Mouse (Mus musculus) hindbrain, embryonic 14.5 days (tissue): ENCODE data around the gene Ntng1. TPM values are rescaled to one million over a fixed set of nuclear protein-coding genes. Genes with fewer than 3 reads are reported as not detected.
A peak's percentile ranks its signal among the peaks of the same experiment; 100 is the strongest.

Experiments
- ATAC-seq: fragments of 200-750 bp; cut with Nextera tagmentation; 2 replicates; pipeline ENCODE4 v1.8.0; 2017; ENCODE audit warnings: moderate number of reproducible peaks, mild to moderate bottlenecking, moderate TSS enrichment, moderate library complexity; ENCODE audit not compliant: low FRiP score
- DNase-seq: peaks from one replicate; pipeline ENCODE4 v3.0.0-alpha.2; 2015; ENCODE audit warnings: low spot score
- H3K27ac ChIP-seq: fragments of 300-500 bp; sonication (generic); 2 replicates; pipeline ENCODE4 v1.5.1; 2014; ENCODE audit warnings: mild to moderate bottlenecking, moderate library complexity
- H3K27me3 ChIP-seq: fragments of 300-500 bp; sonication (generic); 2 replicates; pipeline ENCODE4 v1.6.1; 2014; ENCODE audit warnings: mild to moderate bottlenecking, low read length, mixed read lengths; ENCODE audit not compliant: control insufficient read depth, insufficient read depth
- H3K36me3 ChIP-seq: fragments of 300-500 bp; sonication (generic); replicated peaks from 2 replicates; pipeline ENCODE4 v1.6.1; 2014; ENCODE audit not compliant: control insufficient read depth, insufficient read depth
- H3K4me1 ChIP-seq: fragments of 300-500 bp; sonication (generic); replicated peaks from 2 replicates; pipeline ENCODE4 v1.6.1; 2014; ENCODE audit warnings: antibody characterized with exemption, low read length, mixed read lengths; ENCODE audit not compliant: control insufficient read depth, insufficient read depth
- H3K4me2 ChIP-seq: fragments of 300-500 bp; sonication (generic); replicated peaks from 2 replicates; pipeline ENCODE4 v1.6.1; 2014; ENCODE audit warnings: mild to moderate bottlenecking, moderate library complexity
- H3K4me3 ChIP-seq: fragments of 300-500 bp; sonication (generic); replicated peaks from 2 replicates; pipeline ENCODE4 v1.5.1; 2014; ENCODE audit warnings: mild to moderate bottlenecking, low read length
- H3K9ac ChIP-seq: fragments of 300-500 bp; sonication (generic); 2 replicates; pipeline ENCODE4 v1.6.1; 2014
- H3K9me3 ChIP-seq: fragments of 300-500 bp; sonication (generic); 2 replicates; pipeline ENCODE4 v1.6.1; 2016; ENCODE audit warnings: low read length; ENCODE audit not compliant: control insufficient read depth
- WGBS: fragments of 180-500 bp; shearing (Covaris S2); extraction: QIAGEN DNeasy Blood & Tissue Kit; methylation state at CpG from one replicate; pipeline ENCODE4 v1.1.7; 2014; 5-methylcytosine and 5-hydroxymethylcytosine counted together
- polyA plus RNA-seq: library from polyadenylated mRNA; unstranded; fragments of >200 nt; fragmentation: Nextera tagmentation; extraction: Ambion mirVana; gene quantifications from 2 replicates; pipeline ENCODE4 v1.2.1, GENCODE M21; 2014

Ntng1 gene
- polyA plus RNA-seq = 19.5 and 21.3 TPM in 2 replicates

GRCm38 (mm10) chr3:110143206-110144061 is at the start of gene Ntng1:
Ntng1 (minus strand) TSS chr3:110144011.
- peak within 1 kb of the TSS; percentile 74 for H3K27ac ChIP-seq
- no peaks in the 10 kb centered on the region for H3K9me3 ChIP-seq
- H3K4me3 ChIP-seq = peak within 1 kb of the TSS; percentile 59
- DNase-seq = peak; percentile 63
- H3K36me3 ChIP-seq = no peaks in the 10 kb centered on the region
- 0 out of 2 replicates have a peak, but pooled peaks cover 5% of the 10 kb centered on the region for H3K27me3 ChIP-seq
- H3K4me2 ChIP-seq = peak within 1 kb of the TSS; percentile 76
- WGBS = under 1% methylated on average over 51 of the region's 52 CpGs
- H3K4me1 ChIP-seq = no peaks in the 10 kb centered on the region; the same call in 1 of the 2 replicates
- H3K9ac ChIP-seq = peak within 1 kb of the TSS; percentile 62
- peak; percentile 65 for ATAC-seq

- no peak for DNase-seq
- Histone ChIP-seq H3K9me3 (no peaks in the 10 kb centered on the region), H3K9ac (no peak overlapping the region), H3K27me3 (no peaks in the 10 kb centered on the region), H3K36me3 (no peaks in the 10 kb centered on the region), H3K4me1 (no peaks in the 10 kb centered on the region), H3K27ac (no peak overlapping the region), H3K4me3 (no peak overlapping the region), H3K4me2 (no peak overlapping the region)
- 90% methylated on average over 5 of the region's 5 CpGs for WGBS
- no peak for ATAC-seq
Observed at GRCm38 (mm10) chr3:110187401-110187948, 43.7 kb upstream of the Ntng1 start.

DNA sequence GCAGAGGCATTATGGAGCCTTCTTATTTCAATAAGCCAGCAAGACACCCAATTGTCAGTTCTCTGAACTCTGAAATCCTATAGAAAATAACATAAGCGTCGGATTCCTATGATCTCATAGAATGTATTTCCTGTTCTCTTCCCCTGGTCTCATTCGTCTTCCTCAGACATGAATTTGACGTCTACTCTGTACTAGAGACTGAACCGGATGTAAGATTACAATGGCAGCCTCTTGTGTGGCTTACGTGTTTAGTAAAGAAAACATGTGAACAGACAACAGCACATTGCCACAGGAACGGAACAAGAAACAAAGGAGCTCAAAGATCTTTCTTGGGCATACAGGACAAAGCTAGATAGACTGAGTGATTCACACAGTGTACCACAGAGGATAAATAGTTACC is 5.3 kb upstream of the Ntng1 start:
- H3K9me3 ChIP-seq = no peaks in the 10 kb centered on the region
- no peak overlapping the region for H3K9ac ChIP-seq
- no peak overlapping the region for H3K27ac ChIP-seq
- H3K4me1 ChIP-seq = no peaks in the 10 kb centered on the region
- 75% methylated on average over 7 of the region's 7 CpGs for WGBS
- H3K27me3 ChIP-seq = 0 out of 2 replicates have a peak, but pooled peaks cover 5% of the 10 kb centered on the region
- no peaks in the 10 kb centered on the region for H3K36me3 ChIP-seq
- no peak overlapping the region for H3K4me2 ChIP-seq
- no peak overlapping the region for H3K4me3 ChIP-seq
- no peak for DNase-seq
- ATAC-seq = no peak

DNA sequence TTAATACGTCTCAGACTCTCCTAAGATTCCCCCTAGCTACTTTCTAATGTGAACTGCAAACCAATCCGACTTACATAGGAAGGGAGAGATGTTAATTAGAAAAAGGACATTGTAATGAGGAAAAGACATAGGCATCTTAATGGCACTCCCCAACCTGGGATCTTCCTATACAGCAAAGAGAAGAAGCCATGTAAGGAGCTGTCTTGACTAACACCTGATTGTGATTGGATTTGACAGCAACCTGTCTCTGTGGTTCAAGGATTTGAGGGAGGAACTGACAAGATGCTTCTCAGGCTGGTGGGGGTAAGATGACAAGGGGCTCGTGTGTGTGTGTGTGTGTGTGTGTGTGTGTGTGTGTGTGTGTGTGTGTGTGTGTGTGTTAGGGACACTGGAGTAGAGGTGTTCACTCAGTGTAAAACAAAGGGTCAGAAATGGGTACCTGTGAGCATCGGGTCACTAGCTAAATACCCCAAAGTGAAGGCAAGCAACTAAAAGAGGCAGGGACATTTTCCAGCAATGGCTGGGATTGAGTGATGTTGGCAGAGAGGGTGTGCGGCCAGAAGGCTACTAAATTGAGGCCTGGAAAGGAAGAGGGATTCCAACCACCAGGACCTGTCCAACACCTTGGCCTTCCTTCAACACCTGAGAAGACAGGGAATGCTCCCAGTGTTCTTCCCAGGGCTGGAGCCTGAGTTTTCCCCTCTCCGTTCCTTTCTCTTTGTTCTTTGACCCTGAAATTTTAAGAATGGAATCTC is 667 bp upstream of the Ntng1 start:
- Histone ChIP-seq H3K9ac (peak overlapping the region; percentile 62), H3K27ac (no peak overlapping the region), H3K36me3 (no peaks in the 10 kb centered on the region), H3K27me3 (0 out of 2 replicates have a peak, but pooled peaks cover 5% of the 10 kb centered on the region), H3K4me2 (peak overlapping the region; percentile 76), H3K4me1 (no peaks in the 10 kb centered on the region; the same call in 1 of the 2 replicates), H3K4me3 (peak overlapping the region; percentile 59), H3K9me3 (no peaks in the 10 kb centered on the region)
- no peak for DNase-seq
- no peak for ATAC-seq
- WGBS = 49% methylated on average over 6 of the region's 6 CpGs

- H3K36me3 ChIP-seq = no peaks in the 10 kb centered on the region
- no peaks in the 10 kb centered on the region; the same call in 1 of the 2 replicates for H3K4me1 ChIP-seq
- WGBS = under 1% methylated on average over 77 of the region's 77 CpGs
- H3K4me3 ChIP-seq = peak overlapping the region; percentile 59
- H3K4me2 ChIP-seq = peak overlapping the region; percentile 76
- H3K27ac ChIP-seq = peak overlapping the region; percentile 74
- DNase-seq (no peak), ATAC-seq (peak; percentile 54)
- H3K27me3 ChIP-seq = 0 out of 2 replicates have a peak, but pooled peaks cover 5% of the 10 kb centered on the region
- H3K9ac ChIP-seq = peak overlapping the region; percentile 62
- no peaks in the 10 kb centered on the region for H3K9me3 ChIP-seq
Observed at GRCm38 (mm10) chr3:110142314-110143205, 1.3 kb downstream of the Ntng1 start.

DNA sequence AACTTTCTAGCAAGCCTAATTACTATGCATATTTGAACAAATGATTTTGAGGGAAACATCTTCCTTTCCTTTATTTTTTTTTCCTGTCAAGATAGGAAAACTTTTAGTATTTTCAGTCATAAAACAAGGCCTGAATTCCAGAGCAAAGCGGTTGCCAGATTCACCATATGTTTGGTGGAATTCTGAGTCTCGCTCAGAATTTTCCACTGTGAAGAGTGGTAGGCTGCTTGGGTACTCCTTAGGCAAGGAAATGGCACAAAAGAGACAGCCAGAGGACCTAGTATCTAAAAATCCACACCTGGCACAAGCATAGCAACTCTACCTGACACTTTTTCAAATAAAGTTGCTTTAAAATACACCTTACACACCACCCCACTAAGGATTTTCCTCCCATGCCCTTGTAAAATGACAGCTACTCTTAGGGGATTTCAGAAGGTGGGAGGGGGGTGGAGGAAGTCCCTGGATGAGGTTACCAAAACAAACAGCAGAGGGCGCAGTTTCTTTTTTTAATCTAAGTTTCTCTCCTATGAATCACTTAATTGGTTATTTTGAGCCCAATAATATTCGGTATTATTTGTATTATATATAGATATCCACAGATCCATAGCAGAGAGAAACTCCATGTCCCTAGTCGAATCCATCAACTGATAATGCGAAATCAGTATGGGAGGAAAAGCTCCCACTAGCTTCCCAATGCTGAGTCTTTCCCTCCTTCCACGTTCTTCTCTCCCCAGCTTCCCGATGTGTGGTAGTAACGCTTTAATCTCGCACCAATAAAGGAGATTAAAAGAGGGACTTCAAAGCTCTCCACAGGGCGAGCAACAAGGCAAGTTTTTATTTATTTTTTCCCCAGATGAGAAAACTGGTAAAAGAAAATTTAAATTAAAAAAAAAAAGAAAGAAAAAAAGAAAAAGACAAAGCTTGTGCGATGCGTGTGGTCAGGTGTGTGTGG is 2.2 kb downstream of the Ntng1 start:
- no peaks in the 10 kb centered on the region for H3K9me3 ChIP-seq
- H3K4me2 ChIP-seq = peak overlapping the region; percentile 76
- no peaks in the 10 kb centered on the region; the same call in 1 of the 2 replicates for H3K4me1 ChIP-seq
- ATAC-seq (peak; percentile 46; the same call in 1 of the 2 replicates), DNase-seq (peak; percentile 92)
- H3K4me3 ChIP-seq = peak overlapping the region; percentile 59
- H3K27me3 ChIP-seq = 0 out of 2 replicates have a peak, but pooled peaks cover 5% of the 10 kb centered on the region
- H3K36me3 ChIP-seq = no peaks in the 10 kb centered on the region
- H3K9ac ChIP-seq = peak overlapping the region; percentile 62
- 3% methylated on average over 13 of the region's 13 CpGs for WGBS
- peak overlapping the region; percentile 74 for H3K27ac ChIP-seq

- 5% methylated on average over 1 of the region's 1 CpGs for WGBS
- Histone ChIP-seq H3K9ac (no peak overlapping the region), H3K9me3 (no peaks in the 10 kb centered on the region), H3K36me3 (peaks cover 6% of the 10 kb centered on the region; the same call in 1 of the 2 replicates), H3K27ac (no peak overlapping the region), H3K4me2 (no peak overlapping the region), H3K4me1 (peaks cover 8% of the 10 kb centered on the region), H3K4me3 (no peak overlapping the region), H3K27me3 (no peaks in the 10 kb centered on the region)
- ATAC-seq = no peak
- DNase-seq = no peak
Observed at GRCm38 (mm10) chr3:110136115-110136514, 7.7 kb downstream of the Ntng1 start.

DNA sequence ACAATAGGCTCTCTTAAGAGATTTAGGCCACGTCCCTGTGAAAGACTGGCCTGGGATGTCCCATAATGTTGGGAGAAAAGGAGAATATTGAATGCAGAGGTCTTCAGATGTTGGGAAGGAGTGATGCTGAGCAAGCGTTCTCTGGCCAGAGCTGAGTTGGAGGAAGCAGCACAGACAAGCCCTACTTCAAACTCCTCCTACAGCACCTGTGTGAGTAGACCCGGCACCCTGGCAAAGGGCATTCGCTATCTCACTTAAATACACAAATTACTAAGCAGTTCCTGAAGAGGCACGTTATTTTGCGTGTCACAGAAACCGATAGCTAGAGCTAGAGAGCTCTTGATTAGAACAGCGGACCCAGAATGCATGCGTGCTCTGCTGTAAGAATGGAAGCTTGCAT is 10.7 kb downstream of the Ntng1 start:
- WGBS = 87% methylated on average over 9 of the region's 9 CpGs
- ATAC-seq = no peak
- no peak for DNase-seq

More for the DNA sequence above, 10.7 kb downstream of the Ntng1 start:
- H3K9ac ChIP-seq = no peak overlapping the region
- H3K4me1 ChIP-seq = peaks cover 9% of the 10 kb centered on the region
- no peaks in the 10 kb centered on the region for H3K9me3 ChIP-seq
- no peak overlapping the region for H3K27ac ChIP-seq
- no peak overlapping the region for H3K4me2 ChIP-seq
- H3K27me3 ChIP-seq = no peaks in the 10 kb centered on the region
- H3K36me3 ChIP-seq = peaks cover 6% of the 10 kb centered on the region; the same call in 1 of the 2 replicates
- H3K4me3 ChIP-seq = no peak overlapping the region
